Mouse (Mus musculus) spleen, postnatal 36 days (tissue): ENCODE results near the gene Pon1.
"Not testable (repeated sequence)": the region's sequence is repeated elsewhere in the genome, so short reads cannot be mapped to it uniquely, and the experiment has no call there.

Source experiments
- DNase-seq, 2 experiments: peaks; one replicate each; pipeline ENCODE4 v3.0.0; 2022; ENCODE audit warnings: low spot score in 2 of 2, mixed read lengths in 1 of 2

The Pon1 gene

GRCm38 (mm10) chr6:5193693-5194092, at the start of gene Pon1:
Gene Pon1, minus strand, starts transcription at chr6:5193946.
- no peak for DNase-seq

GRCm38 (mm10) chr6:5238799-5239198, 45.1 kb upstream of the Pon1 start:
- no peak for DNase-seq

GRCm38 (mm10) chr6:5237510-5237909, 43.8 kb upstream of the Pon1 start:
- no peak for DNase-seq

GRCm38 (mm10) chr6:5236843-5237371, 43.2 kb upstream of the Pon1 start:
- DNase-seq = no peak

GRCm38 (mm10) chr6:5234563-5234962, 40.8 kb upstream of the Pon1 start:
- no peak for DNase-seq

GRCm38 (mm10) chr6:5233812-5234211, 40.1 kb upstream of the Pon1 start:
- DNase-seq = no peak

GRCm38 (mm10) chr6:5232022-5232421, 38.3 kb upstream of the Pon1 start:
- DNase-seq = no peak

GRCm38 (mm10) chr6:5230261-5230660, 36.5 kb upstream of the Pon1 start:
- no peak for DNase-seq

GRCm38 (mm10) chr6:5223551-5223950, 29.8 kb upstream of the Pon1 start:
- not testable (repeated sequence) for DNase-seq

- DNase-seq = no peak
Measured at GRCm38 (mm10) chr6:5222080-5222479, 28.3 kb upstream of the Pon1 start.

- DNase-seq = no peak
Measured at GRCm38 (mm10) chr6:5218190-5218589, 24.4 kb upstream of the Pon1 start.

GRCm38 (mm10) chr6:5207817-5208216, 14.1 kb upstream of the Pon1 start:
- DNase-seq = no peak

GRCm38 (mm10) chr6:5199916-5200315, 6.2 kb upstream of the Pon1 start:
- DNase-seq = no peak

GRCm38 (mm10) chr6:5199376-5199905, 5.7 kb upstream of the Pon1 start:
- DNase-seq = no peak

GRCm38 (mm10) chr6:5198590-5198989, 4.8 kb upstream of the Pon1 start:
- DNase-seq = no peak

- no peak for DNase-seq
Measured at GRCm38 (mm10) chr6:5190761-5191160, 3.0 kb downstream of the Pon1 start.

- DNase-seq = no peak
Measured at GRCm38 (mm10) chr6:5189507-5189906, 4.2 kb downstream of the Pon1 start.

- no peak for DNase-seq
Measured at GRCm38 (mm10) chr6:5188938-5189337, 4.8 kb downstream of the Pon1 start.

- DNase-seq = no peak
Measured at GRCm38 (mm10) chr6:5188036-5188435, 5.7 kb downstream of the Pon1 start.

- no peak for DNase-seq
Measured at GRCm38 (mm10) chr6:5187586-5187985, 6.2 kb downstream of the Pon1 start.

- no peak for DNase-seq
Measured at GRCm38 (mm10) chr6:5186229-5186950, 7.4 kb downstream of the Pon1 start.

GRCm38 (mm10) chr6:5180645-5181044, 13.1 kb downstream of the Pon1 start:
- no peak for DNase-seq

GRCm38 (mm10) chr6:5179189-5179588, 14.6 kb downstream of the Pon1 start:
- DNase-seq = no peak
